Mouse (Mus musculus) ES-E14 (cell line): ENCODE measurements around the gene Clmn. TPM values are rescaled to one million over a fixed set of nuclear protein-coding genes. Genes with fewer than 3 reads are reported as not detected.

ENCODE experiments used
- DNase-seq: peaks from one replicate; pipeline ENCODE4 v3.0.0-alpha.2; 2013; ENCODE audit warnings: low read depth, low spot score
- H3K27ac ChIP-seq: 2 replicates; pipeline ENCODE4 v1.5.1; 2012; ENCODE audit warnings: low read depth, mild to moderate bottlenecking, low read length, moderate library complexity, mixed read lengths; ENCODE audit not compliant: poor library complexity, insufficient read depth, severe bottlenecking
- H3K36me3 ChIP-seq: 2 replicates; pipeline ENCODE4 v1.6.1; 2012; ENCODE audit warnings: mild to moderate bottlenecking, low read length, moderate library complexity, mixed read lengths; ENCODE audit not compliant: control insufficient read depth, poor library complexity, insufficient read depth, severe bottlenecking
- H3K4me1 ChIP-seq, 2 experiments: fragments of 150-350 bp in 1 of 2; sonication (generic) in 1 of 2; 2 replicates each; pipeline ENCODE4 v1.6.1; 2012; ENCODE audit warnings: low read length in 2 of 2, mild to moderate bottlenecking in 1 of 2, mixed read lengths in 1 of 2; ENCODE audit not compliant: control insufficient read depth in 2 of 2, insufficient read depth in 2 of 2, poor library complexity in 1 of 2
- H3K4me3 ChIP-seq, 2 experiments: fragments of 150-350 bp in 1 of 2; sonication (generic) in 1 of 2; 2 replicates each; pipeline ENCODE4 v1.5.1; 2012; ENCODE audit warnings: low read length in 2 of 2, low read depth in 1 of 2, mild to moderate bottlenecking in 1 of 2, mixed read lengths in 1 of 2; ENCODE audit not compliant: insufficient read depth in 1 of 2, poor library complexity in 1 of 2, severe bottlenecking in 1 of 2
- H3K9ac ChIP-seq: 2 replicates; pipeline ENCODE4 v1.6.1; 2012; ENCODE audit warnings: low read depth, mild to moderate bottlenecking, low read length, mixed read lengths; ENCODE audit not compliant: poor library complexity, insufficient read depth, severe bottlenecking
- H3K9me3 ChIP-seq: fragments of 150-350 bp; sonication (generic); 2 replicates; pipeline ENCODE4 v1.6.1; 2012; ENCODE audit warnings: low read depth, mild to moderate bottlenecking, low read length; ENCODE audit not compliant: control insufficient read depth, insufficient read depth
- CHD2 ChIP-seq: IDR thresholded peaks from 2 replicates; pipeline ENCODE4 v1.6.1; 2014; ENCODE audit warnings: mild to moderate bottlenecking, low read depth, low read length, inconsistent platforms
- HCFC1 ChIP-seq: IDR thresholded peaks from 2 replicates; pipeline ENCODE4 v1.6.1; 2012; ENCODE audit warnings: low read length, inconsistent platforms, borderline replicate concordance; ENCODE audit not compliant: insufficient read depth
- MAFK ChIP-seq: IDR thresholded peaks from 2 replicates; pipeline ENCODE4 v1.6.1; 2014; ENCODE audit warnings: mild to moderate bottlenecking, low read depth, low read length, inconsistent platforms; ENCODE audit not compliant: insufficient read depth
- ZC3H11A ChIP-seq: IDR thresholded peaks from 2 replicates; pipeline ENCODE4 v1.6.1; 2012; ENCODE audit warnings: low read depth, mild to moderate bottlenecking, inconsistent platforms, low read length, borderline replicate concordance
- ZNF384 ChIP-seq: IDR thresholded peaks from 2 replicates; pipeline ENCODE4 v1.6.1; 2012; ENCODE audit warnings: low read depth, low read length, inconsistent platforms
- in situ Hi-C, 2 experiments: fragments of 600-800 bp; cut with MboI; formaldehyde crosslinking; loops; one replicate each; pipeline ENCODE4 v1.15.1; 2025; ENCODE audit warnings: low sequenced_read_pairs in 2 of 2, inconsistent platforms in 1 of 2; ENCODE audit not compliant: unreplicated experiment in 2 of 2
- total RNA-seq: library from RNA; depleted of rRNA; stranded (reverse); fragments of 300-350 nt; gene quantifications from 2 replicates; pipeline ENCODE4 v1.2.3, GENCODE M21; 2012

The Clmn gene
- total RNA-seq, 1 experiment, result 3.1 TPM

DNA sequence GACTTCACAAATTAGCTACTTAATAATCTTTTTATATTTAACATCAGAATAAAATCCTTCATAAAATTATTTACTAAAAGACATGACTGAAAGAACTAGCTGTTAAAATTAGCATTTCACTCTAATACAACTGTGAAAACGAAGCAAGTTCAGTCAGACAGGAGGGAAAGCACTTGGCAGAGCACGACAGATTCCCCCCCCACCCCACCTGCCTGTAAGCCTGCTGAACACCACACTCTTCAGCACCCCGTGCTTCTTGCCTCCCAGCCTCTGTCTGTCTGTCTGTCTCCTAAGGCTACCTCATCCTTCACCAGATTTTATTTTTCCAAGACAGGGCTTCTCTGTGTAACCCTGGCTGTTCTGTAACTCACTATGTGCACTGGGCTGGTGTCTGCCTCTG lies 125.9 kb downstream of the Clmn start:
- H3K4me3 ChIP-seq, result no peak overlapping the region
- TF ChIP-seq HCFC1 (no peak), ZNF384 (no peak), MAFK (no peak), CHD2 (no peak), ZC3H11A (no peak)
- H3K36me3 ChIP-seq, result peaks cover 4% of the 10 kb centered on the region
- H3K9ac ChIP-seq, result no peak overlapping the region
- H3K4me1 ChIP-seq, result no peaks in the 10 kb centered on the region
- H3K27ac ChIP-seq, result no peak overlapping the region
- DNase-seq, result no peak
- H3K9me3 ChIP-seq, result no peaks in the 10 kb centered on the region
- in situ Hi-C loops, result no loop called here

DNA sequence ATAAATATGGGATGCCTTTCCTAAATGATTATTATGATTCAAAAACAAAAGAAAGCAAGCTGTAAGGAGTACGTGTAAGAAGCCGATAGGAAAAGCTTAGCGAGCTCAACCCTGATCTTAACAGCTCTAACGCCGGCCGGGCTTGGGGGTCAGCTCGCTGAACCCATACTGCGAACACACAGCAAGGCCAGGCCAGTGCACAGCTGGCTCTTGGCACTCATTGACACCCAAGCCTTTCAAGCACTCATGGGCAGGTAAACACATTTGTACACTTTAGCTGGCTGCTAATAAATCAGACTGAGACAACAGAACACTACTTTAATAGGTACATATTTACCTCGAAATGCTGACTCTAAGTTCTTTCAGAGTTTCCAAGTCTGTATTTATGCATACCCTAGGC lies 126.4 kb downstream of the Clmn start:
- no peak for DNase-seq
- H3K9ac ChIP-seq, result no peak overlapping the region
- in situ Hi-C loops, result no loop called here
- no peaks in the 10 kb centered on the region for H3K9me3 ChIP-seq
- TF ChIP-seq CHD2 (no peak), ZC3H11A (no peak), ZNF384 (no peak), HCFC1 (no peak), MAFK (no peak)
- peaks cover 4% of the 10 kb centered on the region for H3K36me3 ChIP-seq
- H3K4me3 ChIP-seq, result no peak overlapping the region
- H3K4me1 ChIP-seq, result no peaks in the 10 kb centered on the region
- no peak overlapping the region for H3K27ac ChIP-seq

DNA sequence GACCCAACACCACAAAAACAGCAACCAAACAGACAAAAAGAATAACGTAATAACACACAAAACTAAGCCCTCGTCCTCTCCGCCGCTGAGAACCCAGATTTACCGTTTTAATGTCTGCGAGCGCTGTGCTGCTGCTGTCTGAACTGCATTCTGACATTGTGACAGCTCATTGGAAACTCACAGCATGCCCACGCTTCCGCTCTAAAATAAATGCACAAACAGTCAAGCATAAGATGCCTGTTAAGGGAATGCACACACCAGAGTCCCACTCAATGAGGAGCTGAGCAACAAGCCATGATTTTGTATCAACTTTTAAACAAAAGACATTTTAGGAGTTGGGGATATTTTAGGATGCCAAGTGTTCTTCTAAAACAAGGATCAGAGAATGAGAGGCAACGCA lies 127.2 kb downstream of the Clmn start:
- no peak overlapping the region for H3K4me3 ChIP-seq
- TF ChIP-seq ZNF384, result no peak
- TF ChIP-seq HCFC1, result no peak
- TF ChIP-seq MAFK, result no peak
- no peak for TF ChIP-seq CHD2
- no peak for TF ChIP-seq ZC3H11A
- H3K27ac ChIP-seq, result no peak overlapping the region
- H3K9me3 ChIP-seq, result no peaks in the 10 kb centered on the region
- in situ Hi-C loops, result no loop called here
- H3K36me3 ChIP-seq, result peaks cover 5% of the 10 kb centered on the region
- H3K9ac ChIP-seq, result no peak overlapping the region
- DNase-seq, result no peak
- H3K4me1 ChIP-seq, result no peaks in the 10 kb centered on the region

DNA sequence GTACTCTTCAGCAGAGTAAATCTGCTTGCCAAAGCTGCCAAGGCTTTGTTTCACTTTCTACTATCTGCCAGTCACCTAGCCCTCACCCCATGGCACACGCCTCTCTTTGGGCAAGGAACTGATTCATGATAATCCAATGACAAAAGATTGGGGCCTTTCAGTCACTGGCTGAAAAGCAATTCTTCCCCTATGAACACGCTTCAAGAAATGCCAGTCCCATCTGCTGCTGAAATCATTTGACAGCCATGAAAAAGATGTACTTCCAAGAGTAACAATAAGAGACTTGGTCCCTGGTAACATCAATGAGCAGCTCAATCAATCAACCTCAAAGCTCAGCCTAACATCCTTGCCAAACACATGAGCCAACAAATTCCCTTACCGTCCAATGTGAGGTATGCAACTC lies 128.9 kb downstream of the Clmn start:
- in situ Hi-C loops, result no loop called here
- no peak overlapping the region for H3K9ac ChIP-seq
- H3K36me3 ChIP-seq, result peaks cover 8% of the 10 kb centered on the region
- TF ChIP-seq HCFC1 (no peak), CHD2 (no peak), ZNF384 (no peak)
- no peak overlapping the region for H3K27ac ChIP-seq
- no peak overlapping the region for H3K4me3 ChIP-seq
- H3K4me1 ChIP-seq, result no peaks in the 10 kb centered on the region
- no peaks in the 10 kb centered on the region for H3K9me3 ChIP-seq
- DNase-seq, result no peak

DNA sequence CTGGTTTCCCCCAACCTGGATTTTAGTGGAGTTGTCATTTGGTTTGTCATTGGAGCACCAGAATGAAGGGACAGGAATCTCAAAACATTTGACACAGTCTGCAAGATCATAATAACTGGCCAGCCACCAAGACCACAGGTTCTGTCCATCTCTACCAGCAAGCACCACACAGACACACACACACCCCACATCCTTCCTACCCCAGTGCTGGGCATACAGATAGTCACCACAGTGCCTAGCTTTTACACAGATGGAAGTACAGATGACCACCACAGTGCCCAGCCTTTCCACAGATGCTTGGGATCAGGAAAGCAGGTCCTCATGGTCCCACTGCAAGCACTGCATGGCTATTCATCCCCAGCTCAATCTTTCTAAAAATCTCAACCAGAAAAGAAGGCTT lies 131.7 kb downstream of the Clmn start:
- Histone ChIP-seq H3K4me1 (no peaks in the 10 kb centered on the region; a peak in 1 of 4 replicates), H3K27ac (no peak overlapping the region), H3K4me3 (no peak overlapping the region), H3K36me3 (peaks cover 21% of the 10 kb centered on the region), H3K9ac (no peak overlapping the region), H3K9me3 (no peaks in the 10 kb centered on the region)
- DNase-seq, result no peak
- in situ Hi-C loops, result no loop called here
- TF ChIP-seq ZC3H11A (no peak), MAFK (no peak), ZNF384 (no peak), CHD2 (no peak), HCFC1 (no peak)
